Mouse (Mus musculus): ENCODE results near the gene Tbc1d30. TPM values are rescaled to one million over a fixed set of nuclear protein-coding genes. Genes with fewer than 3 reads are reported as not detected.

Tbc1d30 gene
- polyA plus RNA-seq, 1 experiment from 2014 or later, result 5.0 TPM

DNA sequence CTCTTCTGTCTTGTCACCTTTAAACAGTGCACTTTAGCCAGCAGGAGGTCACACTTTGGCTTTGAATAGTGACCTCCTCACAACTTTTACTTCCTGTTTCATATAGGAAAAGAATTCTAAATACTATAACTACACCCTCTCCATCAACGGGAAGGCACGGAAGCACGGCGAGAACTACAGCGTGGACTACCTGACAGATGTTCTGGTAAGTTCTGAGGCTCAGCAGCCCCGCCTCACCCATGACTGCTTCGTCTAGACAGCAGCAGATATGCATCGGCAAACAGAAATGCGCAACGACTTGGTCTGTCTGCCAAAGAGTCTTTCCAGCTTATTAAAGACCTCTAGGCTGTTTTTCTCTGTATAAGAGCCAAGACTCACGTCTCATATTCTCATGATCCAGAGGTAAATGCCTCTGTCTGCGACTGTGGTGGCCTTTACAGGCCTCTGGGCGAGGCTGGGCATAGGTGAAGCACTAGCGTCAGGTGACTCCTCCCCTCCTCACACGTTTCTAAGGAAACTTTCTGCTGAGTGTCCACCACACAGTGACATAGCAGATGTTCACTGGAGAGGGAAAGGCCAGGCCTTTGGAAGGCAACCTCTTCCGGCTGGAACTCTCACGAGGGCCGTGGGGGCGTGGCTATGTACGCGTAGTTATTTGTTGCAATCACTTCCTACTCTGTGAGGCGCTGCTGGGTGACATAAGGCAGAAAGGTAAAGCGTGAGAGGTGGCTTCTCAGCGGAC is 25.6 kb upstream of the Tbc1d30 start:
- ATAC-seq, result no peak
- peaks cover 85% of the 10 kb centered on the region for H3K36me3 ChIP-seq (ENCODE audit: poor library complexity, severe bottlenecking)
- no peaks in the 10 kb centered on the region for H3K4me1 ChIP-seq
- H3K9ac ChIP-seq, result no peak overlapping the region
- no peaks in the 10 kb centered on the region for H3K9me3 ChIP-seq (replicated peaks)
- no peak overlapping the region for H3K27ac ChIP-seq
- no peaks in the 10 kb centered on the region for H3K27me3 ChIP-seq
- no peak overlapping the region for H3K4me3 ChIP-seq
- 93% methylated on average over 24 of the region's 24 CpGs for WGBS
- no peak overlapping the region for H3K4me2 ChIP-seq

- WGBS, result 86% methylated on average over 24 of the region's 24 CpGs
- no peak overlapping the region for H3K4me3 ChIP-seq
- H3K27me3 ChIP-seq, result no peaks in the 10 kb centered on the region
- ATAC-seq, result no peak
- no peak overlapping the region for H3K27ac ChIP-seq
- no peak overlapping the region for H3K9ac ChIP-seq
- no peaks in the 10 kb centered on the region for H3K4me1 ChIP-seq
- H3K9me3 ChIP-seq (replicated peaks), result no peaks in the 10 kb centered on the region
- H3K4me2 ChIP-seq, result no peak overlapping the region
- H3K36me3 ChIP-seq (ENCODE audit: poor library complexity, severe bottlenecking), result peaks cover 82% of the 10 kb centered on the region
Observed at GRCm38 (mm10) chr10:121375649-121376493, 24.8 kb upstream of the Tbc1d30 start.

DNA sequence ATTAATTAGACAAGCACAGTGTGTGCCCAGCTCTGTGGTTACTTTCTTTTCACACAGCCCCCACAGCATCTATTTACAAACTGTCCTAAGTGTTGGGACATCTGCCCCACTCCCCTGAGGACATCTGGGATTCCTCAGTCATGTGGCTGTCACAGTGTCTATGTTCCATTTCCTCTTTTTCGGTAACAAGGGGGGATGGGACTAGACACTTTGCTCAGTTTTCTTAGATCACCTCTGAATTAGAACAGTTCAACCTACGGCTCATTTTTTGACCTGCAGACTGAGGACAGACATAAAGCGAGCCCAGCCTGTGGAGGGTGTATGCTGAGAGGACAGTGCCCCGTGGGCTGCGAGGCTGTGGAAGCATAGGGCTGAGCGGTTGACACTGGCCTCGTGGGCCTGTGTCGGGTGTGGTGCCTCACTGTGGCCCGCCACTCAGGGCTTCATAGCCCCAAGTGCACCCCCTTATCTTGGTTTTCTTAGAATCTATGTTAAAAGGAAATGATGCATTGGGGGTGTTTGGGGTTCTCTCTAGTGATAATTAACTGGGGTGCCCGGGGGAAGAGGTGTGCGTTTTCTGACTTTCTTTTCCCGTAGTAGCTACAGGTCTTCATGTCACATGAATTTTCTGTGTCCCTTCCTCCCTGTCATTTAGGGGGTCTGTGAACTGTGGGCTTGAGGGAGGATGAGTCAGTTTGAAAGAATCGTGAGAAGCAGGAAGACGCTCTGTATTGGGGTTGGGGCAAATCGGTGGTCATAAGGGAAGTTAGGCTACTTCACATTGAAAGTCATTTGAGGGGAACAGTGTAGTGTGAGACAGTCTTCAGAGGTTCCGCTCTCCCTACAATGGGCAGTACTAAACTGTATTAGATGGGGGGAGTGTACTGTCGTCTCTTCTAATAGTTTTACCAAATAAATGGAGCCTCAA is 23.9 kb upstream of the Tbc1d30 start:
- 92% methylated on average over 17 of the region's 17 CpGs for WGBS
- peaks cover 80% of the 10 kb centered on the region for H3K36me3 ChIP-seq (ENCODE audit: poor library complexity, severe bottlenecking)
- H3K27me3 ChIP-seq, result no peaks in the 10 kb centered on the region

DNA sequence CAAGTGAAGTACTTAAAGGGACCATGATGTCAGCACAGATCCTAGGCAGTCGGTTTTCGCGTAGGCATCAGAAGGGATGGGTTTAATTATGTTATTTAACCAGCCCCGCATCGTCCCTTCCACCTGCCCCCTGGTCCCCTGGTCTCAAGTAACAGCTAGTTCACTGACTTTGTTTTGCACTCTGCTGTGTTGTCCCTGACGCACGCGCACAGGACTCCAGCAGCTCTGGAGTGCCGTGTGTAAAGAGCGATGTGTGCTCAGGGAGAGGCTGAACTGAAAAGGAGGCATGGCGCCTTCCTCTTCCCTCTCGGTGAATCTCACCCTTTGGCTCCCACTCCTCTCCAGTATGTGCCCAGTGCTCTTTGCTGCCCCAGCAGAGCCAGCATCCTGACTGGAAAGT is 22.9 kb upstream of the Tbc1d30 start:
- H3K9me3 ChIP-seq (replicated peaks), result no peaks in the 10 kb centered on the region
- H3K27me3 ChIP-seq, result no peaks in the 10 kb centered on the region
- no peak overlapping the region for H3K4me3 ChIP-seq
- WGBS, result 84% methylated on average over 12 of the region's 12 CpGs
- no peak for ATAC-seq
- no peak overlapping the region for H3K27ac ChIP-seq
- no peak overlapping the region for H3K4me2 ChIP-seq
- no peak overlapping the region for H3K9ac ChIP-seq
- no peaks in the 10 kb centered on the region for H3K4me1 ChIP-seq
- peaks cover 77% of the 10 kb centered on the region for H3K36me3 ChIP-seq (ENCODE audit: poor library complexity, severe bottlenecking)

More for the DNA sequence above, 23.9 kb upstream of the Tbc1d30 start:
- no peaks in the 10 kb centered on the region for H3K4me1 ChIP-seq
- no peak for ATAC-seq
- H3K9me3 ChIP-seq (replicated peaks), result no peaks in the 10 kb centered on the region
- no peak overlapping the region for H3K4me3 ChIP-seq
- H3K4me2 ChIP-seq, result no peak overlapping the region
- H3K27ac ChIP-seq, result no peak overlapping the region
- H3K9ac ChIP-seq, result no peak overlapping the region

DNA sequence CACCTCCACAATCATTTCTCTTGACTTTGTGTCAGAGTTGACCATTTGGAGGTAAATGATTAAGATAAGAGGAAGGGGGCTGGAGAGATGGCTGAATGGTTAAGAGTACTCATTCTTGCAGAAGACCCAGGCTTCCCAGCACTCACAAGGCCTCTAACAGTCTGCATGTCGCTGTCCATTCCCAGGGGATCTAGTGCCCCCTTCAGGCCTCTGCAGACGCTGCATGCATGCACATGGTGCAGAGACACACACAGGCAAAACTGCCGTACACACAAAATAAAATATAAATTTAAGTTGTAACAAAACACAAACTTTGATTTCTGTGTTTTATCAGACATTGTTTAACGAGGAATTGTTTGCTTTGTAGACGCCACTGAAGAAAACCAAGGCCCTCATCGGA is 19.7 kb upstream of the Tbc1d30 start:
- Histone ChIP-seq H3K27ac (no peak overlapping the region), H3K4me2 (no peak overlapping the region), H3K9me3 (replicated peaks) (no peaks in the 10 kb centered on the region), H3K27me3 (no peaks in the 10 kb centered on the region), H3K4me3 (no peak overlapping the region), H3K36me3 (ENCODE audit: poor library complexity, severe bottlenecking) (peaks cover 48% of the 10 kb centered on the region), H3K9ac (no peak overlapping the region), H3K4me1 (peaks cover 16% of the 10 kb centered on the region)
- ATAC-seq, result no peak
- WGBS, result 95% methylated on average over 6 of the region's 6 CpGs

DNA sequence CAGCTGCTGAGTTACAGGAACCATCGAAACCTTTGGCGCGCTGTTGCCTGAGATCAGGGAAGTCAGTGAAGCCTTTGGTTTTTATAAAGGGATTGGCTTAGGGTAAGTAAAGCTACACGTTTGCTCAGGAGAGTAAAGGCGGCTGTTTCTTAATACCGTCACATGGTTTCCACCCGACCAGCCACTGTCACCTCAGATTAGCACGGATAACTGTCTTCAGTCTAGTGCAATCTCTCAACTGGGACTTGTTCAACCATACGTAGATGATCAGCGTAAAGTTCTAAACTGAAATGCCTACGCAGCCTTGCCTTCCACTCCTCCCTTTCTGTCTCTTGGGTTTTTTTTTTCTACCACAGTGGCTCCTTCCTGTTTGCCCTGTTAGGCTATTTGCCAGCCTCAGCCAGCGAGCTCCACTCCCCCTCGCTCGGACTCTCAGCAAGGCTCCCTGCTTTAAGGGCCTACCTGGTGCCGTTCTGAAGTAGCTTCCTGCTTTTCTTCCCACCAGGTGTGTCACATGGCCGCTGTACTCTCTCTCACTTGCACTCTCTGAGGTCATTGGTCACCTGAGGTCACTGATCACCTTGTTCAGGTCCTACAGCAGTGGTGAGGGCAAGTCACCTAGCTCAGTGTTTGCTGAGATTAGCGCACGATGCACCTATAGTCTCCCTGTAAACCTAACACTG is 17.8 kb upstream of the Tbc1d30 start:
- ATAC-seq, result no peak
- Histone ChIP-seq H3K27me3 (no peaks in the 10 kb centered on the region), H3K27ac (no peak overlapping the region), H3K4me2 (no peak overlapping the region), H3K4me3 (no peak overlapping the region), H3K36me3 (ENCODE audit: poor library complexity, severe bottlenecking) (peaks cover 30% of the 10 kb centered on the region), H3K9me3 (replicated peaks) (no peaks in the 10 kb centered on the region), H3K9ac (no peak overlapping the region), H3K4me1 (peaks cover 26% of the 10 kb centered on the region)
- 89% methylated on average over 18 of the region's 18 CpGs for WGBS

DNA sequence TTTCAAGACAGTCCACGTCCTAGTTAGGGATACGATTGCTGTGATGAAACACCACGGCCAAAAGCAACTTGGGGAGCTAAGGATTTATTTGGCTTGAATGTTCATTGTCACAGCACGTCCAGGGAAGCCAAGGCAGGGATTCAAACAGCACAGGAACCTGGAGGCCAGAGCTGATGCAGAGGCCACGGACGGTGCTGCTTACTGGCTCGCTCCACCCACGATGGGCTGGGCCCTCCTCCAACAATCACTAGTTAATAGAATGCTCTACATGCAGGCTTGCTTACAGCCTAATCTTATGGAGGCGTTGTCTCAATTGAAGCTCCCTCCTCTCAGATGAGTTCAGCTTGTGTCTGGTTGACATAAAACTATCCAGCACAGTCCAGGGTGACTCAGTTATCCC is 16.7 kb upstream of the Tbc1d30 start:
- H3K27me3 ChIP-seq, result no peaks in the 10 kb centered on the region
- no peak overlapping the region for H3K4me3 ChIP-seq
- peaks cover 22% of the 10 kb centered on the region for H3K36me3 ChIP-seq (ENCODE audit: poor library complexity, severe bottlenecking)
- ATAC-seq, result no peak
- H3K9me3 ChIP-seq (replicated peaks), result no peaks in the 10 kb centered on the region
- H3K4me1 ChIP-seq, result peaks cover 26% of the 10 kb centered on the region
- WGBS, result 94% methylated on average over 9 of the region's 9 CpGs
- H3K27ac ChIP-seq, result no peak overlapping the region
- no peak overlapping the region for H3K9ac ChIP-seq
- H3K4me2 ChIP-seq, result no peak overlapping the region

DNA sequence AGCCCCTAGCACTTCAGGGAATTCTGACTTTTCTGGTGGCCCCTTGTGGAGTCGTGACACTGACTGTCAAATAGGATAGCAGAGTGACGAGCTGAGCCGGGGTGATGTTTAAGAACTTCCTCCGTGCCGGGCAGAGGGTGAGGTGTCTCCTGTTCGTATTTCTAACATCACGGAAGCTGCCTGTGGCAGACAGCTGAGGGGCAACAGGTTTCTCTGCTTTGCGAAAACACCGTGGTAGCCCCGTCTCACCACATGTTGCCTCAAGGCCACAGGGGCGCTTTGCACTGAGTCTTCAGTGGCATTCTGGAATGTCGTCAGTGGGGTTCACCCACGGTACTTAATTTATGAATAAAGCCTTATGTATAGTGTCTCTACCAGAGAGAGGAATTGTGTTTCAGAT is 16.2 kb upstream of the Tbc1d30 start:
- Histone ChIP-seq H3K27me3 (no peaks in the 10 kb centered on the region), H3K36me3 (ENCODE audit: poor library complexity, severe bottlenecking) (peaks cover 22% of the 10 kb centered on the region), H3K4me2 (no peak overlapping the region), H3K27ac (no peak overlapping the region), H3K9me3 (replicated peaks) (no peaks in the 10 kb centered on the region), H3K4me1 (peaks cover 26% of the 10 kb centered on the region), H3K9ac (no peak overlapping the region), H3K4me3 (no peak overlapping the region)
- WGBS, result 88% methylated on average over 13 of the region's 13 CpGs
- ATAC-seq, result no peak

- peak overlapping the region; percentile 94 for H3K4me3 ChIP-seq
- no peak overlapping the region for H3K27ac ChIP-seq
- peak overlapping the region; percentile 93 for H3K9ac ChIP-seq
- WGBS, result 9% methylated on average over 9 of the region's 9 CpGs
- no peaks in the 10 kb centered on the region for H3K27me3 ChIP-seq
- peak overlapping the region; percentile 90 for H3K4me2 ChIP-seq
- H3K36me3 ChIP-seq (ENCODE audit: poor library complexity, severe bottlenecking), result peaks cover 13% of the 10 kb centered on the region
- no peak for ATAC-seq
- H3K9me3 ChIP-seq (replicated peaks), result no peaks in the 10 kb centered on the region
- peaks cover 26% of the 10 kb centered on the region for H3K4me1 ChIP-seq
Observed at GRCm38 (mm10) chr10:121365781-121366272, 14.7 kb upstream of the Tbc1d30 start.

- peak within 1 kb of the TSS; percentile 93 for H3K9ac ChIP-seq
- WGBS, result under 1% methylated on average over 72 of the region's 72 CpGs
- no peaks in the 10 kb centered on the region for H3K9me3 ChIP-seq (replicated peaks)
- peak; percentile 97 for ATAC-seq
- peaks cover 7% of the 10 kb centered on the region for H3K36me3 ChIP-seq (ENCODE audit: poor library complexity, severe bottlenecking)
- no peak within 1 kb of the TSS for H3K27ac ChIP-seq
- no peaks in the 10 kb centered on the region for H3K27me3 ChIP-seq
- H3K4me3 ChIP-seq, result peak within 1 kb of the TSS; percentile 94
- peak within 1 kb of the TSS; percentile 90 for H3K4me2 ChIP-seq
- peaks cover 26% of the 10 kb centered on the region for H3K4me1 ChIP-seq
Observed at GRCm38 (mm10) chr10:121364801-121365564, 13.9 kb upstream of the Tbc1d30 start, which contains the start of gene Gns. Gns (plus strand) TSS chr10:121365090.

Measured in forebrain, embryonic 13.5 days (tissue).